Mouse (Mus musculus) thymus, postnatal 36 days (tissue): ENCODE data around the gene Hras.

Source experiments
- DNase-seq, 2 experiments: peaks; one replicate each; pipeline ENCODE4 v3.0.0; 2022; ENCODE audit warnings: mixed read lengths in 2 of 2

Hras gene

DNA sequence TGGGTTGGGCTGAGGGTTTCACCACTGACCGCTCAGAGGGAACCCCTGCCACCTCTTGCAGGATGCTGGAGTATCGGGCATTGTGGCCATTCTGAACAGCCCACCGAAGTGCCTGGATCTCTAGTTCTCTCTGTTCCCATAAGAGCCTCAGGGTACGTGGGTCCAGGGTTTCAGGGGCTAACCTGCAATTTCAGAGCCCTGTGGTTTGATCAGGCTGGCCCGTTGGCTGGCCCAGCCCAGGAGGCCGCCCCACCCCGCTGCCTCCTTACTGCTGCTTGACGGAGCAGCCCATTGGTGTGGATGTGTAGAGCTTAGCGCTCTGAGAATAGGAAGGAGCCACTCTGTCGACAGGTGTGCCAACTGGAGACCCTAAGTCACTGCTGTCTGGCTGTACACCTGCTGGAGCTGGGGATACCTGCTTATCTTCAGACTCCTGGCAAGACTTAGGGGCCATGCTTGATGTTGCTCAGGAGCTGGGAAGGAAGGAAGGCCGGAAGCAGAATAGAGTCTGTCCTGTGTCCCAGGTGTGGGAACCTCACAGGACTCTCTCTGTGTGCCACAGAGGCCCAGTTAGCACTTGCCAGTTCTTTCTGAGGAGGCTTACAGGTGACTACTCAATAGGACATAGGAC, 19.9 kb upstream of the Hras start, which contains the start of gene Lmntd2:
Lmntd2 (minus strand) TSS at position 476 of the 631 bp plus-strand sequence.
- no peak for DNase-seq

DNA sequence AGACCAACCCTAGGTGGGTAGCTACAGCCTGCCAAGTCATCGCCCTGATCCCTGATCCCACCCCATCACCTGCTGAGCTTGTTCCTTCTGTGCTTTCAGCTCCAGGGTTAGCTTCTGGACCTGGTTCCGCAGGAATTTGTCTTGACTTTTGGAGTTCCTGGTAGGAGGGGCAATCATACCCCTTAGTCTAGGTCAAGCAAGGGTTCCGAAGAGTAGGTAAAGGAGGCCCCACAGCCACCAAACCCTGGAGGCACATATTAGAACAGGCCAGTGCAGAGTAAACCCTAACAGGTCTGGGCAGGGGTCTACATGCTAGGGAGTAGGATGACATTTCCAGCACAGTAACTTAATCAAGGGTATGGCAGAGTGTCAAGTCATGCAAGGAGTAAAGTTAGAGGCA, 19.3 kb upstream of the Hras start:
- no peak for DNase-seq

DNA sequence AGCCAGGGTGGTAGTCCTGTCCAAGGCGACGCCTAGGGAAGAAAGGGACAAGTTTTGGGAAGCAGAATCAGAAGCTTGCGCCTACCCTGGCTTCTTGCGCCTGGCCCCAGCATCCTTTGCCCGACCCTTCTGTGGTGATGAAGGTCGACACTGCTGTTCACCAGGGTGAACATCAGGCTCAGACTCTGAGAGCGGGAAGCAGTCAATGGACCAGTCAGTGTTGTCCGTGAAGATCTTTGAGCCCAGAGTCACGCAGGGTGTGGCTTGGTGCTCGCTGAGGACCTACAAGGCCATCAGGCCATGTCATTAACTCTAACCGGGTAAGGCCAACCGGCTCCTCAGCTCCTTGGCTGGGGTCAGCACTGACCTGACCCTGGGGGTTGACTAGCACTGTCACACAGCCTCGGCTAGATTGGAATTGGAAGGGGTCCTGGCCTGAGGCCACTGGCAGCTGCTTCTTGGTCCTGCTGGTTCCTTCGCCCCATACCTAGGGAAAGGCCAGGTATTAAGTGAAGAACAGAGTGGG, 16.9 kb upstream of the Hras start:
- DNase-seq, result no peak

DNA sequence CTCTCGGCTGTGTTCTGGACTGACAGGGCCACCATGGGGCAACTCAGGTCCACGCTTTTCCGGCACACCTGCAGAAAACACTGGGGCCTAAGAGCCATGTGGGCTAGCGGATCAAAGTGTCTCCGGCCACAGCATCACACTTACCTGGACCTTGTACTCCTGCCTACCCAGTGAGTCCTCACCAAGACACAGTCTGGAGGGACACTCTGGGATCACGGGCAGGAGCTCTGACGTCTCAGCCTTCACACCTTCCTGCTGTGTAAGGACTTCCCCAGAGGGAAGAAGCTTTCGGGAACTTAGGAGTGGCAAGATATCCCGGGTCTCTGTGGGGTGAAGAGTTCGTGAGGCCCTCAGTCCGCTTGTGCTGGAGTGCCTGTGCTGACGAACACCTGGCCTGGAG, 16.3 kb upstream of the Hras start:
- no peak for DNase-seq

DNA sequence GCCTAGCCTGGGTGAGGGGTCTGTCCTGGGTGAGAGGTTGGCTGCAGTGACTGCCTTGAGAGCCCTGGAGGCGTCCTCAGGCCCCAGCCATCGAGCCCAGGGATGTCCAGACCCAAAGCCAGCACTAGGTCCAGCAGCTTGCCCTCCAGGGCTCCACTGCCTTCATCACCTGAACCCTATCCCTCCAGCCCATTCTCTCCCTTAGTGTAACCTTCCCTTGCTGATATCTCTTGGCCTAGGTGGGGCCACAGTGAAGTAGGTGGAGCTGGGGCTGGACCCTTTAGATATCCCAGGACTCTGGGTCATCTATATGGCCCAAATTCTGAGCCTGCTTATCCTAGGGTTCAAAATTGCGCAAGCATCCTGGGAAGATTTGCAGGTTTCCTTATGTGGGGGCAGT, 15.7 kb upstream of the Hras start:
- DNase-seq, result no peak

DNA sequence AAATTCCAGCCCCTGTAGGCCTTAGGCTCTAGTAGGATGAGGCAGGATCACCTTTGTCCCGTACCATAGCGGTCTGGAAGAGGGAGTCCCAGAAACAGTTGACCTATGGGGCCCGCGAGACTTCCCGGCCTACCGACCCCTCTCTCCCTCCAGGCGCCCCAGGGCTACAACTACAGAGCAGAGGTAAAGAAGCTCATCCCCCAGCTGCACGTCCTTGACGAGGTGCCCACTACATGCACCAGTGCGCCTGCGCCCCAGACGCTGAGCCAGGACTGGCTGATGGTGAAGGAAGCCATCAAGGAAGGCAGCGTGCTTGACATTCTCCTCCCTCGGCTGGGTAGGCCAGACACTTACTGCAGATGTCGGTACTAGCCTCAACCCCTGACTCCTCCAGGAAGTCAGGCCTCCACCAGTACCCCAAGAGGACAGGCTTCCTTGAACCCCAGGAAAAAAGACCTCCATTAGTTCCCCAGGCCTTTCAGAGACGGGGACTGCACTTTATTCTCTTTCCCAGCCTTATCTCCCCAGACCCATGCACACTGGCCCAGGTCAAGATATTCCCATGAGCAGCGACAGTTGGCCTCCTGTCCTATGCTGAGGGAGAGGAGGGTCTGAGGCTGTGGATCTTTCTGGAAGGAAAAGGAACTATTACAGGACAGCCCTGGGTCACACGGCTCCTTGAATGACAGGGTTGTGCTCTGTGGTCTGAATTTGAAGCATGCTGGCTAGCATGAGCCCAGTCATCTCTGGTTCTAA, 12.6 kb upstream of the Hras start:
- no peak for DNase-seq

DNA sequence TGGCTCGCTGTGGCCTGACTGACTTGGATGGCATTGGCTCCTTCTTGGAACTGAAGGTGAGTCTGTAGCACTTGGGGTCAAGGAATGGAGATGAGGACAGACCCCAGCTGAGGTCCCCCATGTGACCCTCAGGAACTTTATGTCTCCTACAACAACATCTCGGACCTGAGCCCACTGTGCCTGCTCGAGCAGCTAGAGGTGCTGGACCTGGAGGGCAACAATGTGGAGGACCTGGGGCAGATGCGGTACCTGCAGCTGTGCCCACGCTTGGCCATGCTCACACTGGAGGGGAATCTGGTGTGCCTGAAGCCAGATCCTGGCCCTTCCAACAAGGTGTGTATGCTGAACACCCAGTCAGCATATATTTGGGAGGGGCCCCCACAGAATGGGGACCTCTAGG, 11.7 kb upstream of the Hras start:
- DNase-seq, result no peak

DNA sequence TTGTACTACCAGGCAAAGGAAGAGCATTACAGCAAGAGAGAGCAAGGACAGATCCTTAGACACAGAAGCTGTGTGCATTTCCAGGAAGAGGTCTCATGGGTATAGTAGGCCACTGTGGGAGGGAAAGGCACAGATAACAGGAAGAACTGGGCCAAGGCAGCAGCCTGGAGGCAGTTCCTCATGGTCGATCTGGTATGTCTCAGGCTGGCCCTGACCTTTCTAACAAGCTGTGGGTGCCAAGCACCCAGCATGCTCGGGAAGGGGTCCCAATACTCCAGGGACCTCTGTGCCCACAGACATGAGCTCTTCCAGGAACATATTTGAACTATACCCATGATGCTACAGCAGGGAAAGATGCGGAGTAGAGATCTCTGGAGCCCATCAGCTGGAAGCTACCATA, 10.7 kb upstream of the Hras start:
- no peak for DNase-seq

DNA sequence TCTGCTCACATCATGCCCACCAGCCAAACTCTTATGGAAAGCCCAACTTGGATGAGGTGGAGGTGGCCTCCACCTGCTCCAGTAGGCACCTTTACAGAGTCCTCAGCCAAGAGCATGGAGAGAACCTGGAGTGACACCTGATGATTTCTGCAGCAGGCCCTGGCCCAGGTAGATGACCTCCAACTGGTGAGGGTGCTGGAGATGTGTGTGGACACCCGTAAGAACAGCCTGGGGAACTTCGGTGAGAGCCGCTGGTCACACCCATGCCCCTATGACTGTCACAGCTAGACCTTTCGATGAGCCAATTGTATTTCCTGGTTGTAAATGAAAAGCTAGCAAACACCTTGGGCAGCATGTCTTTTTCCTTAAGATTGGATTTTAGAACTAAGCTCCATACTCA, 4.3 kb upstream of the Hras start:
- DNase-seq, result no peak

DNA sequence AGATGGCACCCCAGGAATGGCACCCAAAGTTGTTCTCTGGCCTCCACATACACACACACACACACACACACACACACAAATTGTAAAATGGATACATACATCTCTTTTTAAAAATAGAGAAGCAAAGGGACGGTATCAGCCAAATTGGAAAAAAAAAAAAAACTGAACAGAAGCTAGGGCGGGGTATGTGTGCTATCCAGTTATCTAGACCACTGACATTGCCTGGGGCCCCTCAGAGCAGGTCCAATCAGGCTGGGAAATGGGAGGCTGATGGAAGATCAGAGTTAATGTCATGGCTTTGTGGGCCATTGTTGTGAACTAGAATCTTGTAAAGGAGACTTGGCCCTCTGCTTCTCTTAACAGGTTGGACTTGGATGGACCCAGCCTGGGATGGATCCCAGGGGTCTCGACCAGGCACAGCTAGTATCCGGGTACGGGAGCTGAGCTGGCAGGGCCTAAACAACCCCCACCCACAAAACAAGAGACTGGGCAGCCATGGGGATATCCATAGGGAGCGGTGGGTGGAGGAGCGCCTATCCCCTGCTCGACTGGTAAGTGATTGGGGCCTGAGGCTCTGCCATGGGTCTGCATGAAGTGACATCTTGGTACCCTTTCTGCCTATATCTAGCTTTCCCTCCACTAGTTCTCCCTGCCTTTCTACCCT, 2.9 kb upstream of the Hras start:
- DNase-seq, result no peak

DNA sequence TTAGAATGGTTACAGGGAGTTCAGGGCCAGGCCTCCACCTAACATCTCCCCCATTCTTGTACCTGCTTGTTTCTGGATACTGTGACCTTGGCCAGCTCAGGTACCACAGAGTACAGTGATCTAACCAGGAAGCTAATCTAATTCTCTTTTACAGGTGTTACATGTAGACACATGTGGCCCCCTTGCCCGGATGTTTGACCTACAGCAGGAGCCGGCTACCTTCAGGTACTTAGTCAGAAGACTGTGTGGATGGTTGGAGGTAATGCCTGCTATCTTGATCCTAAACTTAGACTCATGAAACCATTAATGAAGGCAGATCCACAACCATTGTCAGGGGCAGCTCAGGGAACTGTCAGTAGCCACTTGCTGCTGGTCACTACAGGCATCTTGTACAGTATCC, 1.9 kb upstream of the Hras start:
- DNase-seq, result no peak

DNA sequence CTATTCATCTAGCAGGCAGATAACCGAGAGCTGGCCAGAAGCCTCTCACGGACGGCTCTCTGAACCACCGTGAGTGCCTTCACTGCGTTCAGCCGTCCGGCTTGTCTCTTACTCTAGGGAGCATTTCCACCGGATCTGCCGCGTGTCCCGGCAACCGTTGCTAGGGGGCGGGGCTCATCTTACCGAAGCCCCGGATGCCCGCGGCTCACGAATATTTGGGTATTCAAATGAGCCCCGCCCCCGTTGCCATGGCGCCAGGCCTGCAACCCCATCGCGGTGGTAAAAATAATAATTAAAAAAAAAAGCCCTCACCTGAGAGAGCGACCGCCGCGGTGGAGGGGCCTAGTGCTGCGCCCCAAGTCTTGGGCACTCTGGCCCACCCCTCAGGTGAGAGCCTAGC, 1.0 kb upstream of the Hras start:
- peak; percentile 90 to 93 for DNase-seq

DNA sequence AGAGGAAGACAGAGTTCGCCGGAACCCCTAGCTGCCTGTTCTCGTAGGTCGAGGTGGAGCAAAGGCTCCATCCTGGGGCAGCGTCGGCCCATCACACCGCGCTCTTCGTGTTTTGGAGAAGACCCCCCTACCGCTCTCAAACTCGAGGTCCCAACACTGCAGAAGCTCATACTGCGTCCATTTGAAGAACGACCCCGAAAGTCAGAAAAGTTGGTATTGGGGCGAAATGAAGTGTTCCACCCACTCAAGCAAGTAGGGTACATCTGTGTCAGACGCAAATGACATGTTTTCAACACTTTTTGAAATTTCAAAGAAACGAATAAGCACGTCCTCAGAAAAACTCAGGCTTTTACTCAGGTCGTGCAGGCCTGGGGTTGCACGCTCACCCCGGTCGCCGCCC, 604 bp upstream of the Hras start:
- no peak for DNase-seq

DNA sequence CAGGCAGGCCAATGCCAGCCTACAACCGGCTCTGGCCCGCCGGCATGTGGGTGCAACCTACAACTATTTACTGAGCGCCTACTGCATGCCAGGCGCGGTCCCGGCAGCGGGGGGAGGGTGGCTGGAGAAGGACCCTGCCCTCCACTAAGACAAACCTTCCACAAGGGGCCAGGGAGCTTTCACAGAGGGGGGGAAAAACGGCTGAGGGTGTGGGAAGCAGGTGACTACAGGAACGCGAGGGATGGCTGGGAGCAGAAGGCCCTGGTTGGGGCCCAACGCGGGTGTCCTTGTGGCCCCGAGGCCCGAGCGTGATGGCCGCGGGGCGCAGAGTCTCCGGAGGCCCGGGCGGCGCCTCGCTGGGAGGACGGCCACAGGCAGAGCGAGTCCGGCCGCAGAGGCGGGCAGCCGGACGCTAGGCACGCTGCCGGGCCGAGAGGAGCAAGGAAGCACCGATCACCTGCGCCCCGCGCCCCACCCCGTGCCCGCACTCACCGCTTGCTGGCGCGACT, 403 bp downstream of the Hras start:
- DNase-seq, result peak; percentile 43 to 65

DNA sequence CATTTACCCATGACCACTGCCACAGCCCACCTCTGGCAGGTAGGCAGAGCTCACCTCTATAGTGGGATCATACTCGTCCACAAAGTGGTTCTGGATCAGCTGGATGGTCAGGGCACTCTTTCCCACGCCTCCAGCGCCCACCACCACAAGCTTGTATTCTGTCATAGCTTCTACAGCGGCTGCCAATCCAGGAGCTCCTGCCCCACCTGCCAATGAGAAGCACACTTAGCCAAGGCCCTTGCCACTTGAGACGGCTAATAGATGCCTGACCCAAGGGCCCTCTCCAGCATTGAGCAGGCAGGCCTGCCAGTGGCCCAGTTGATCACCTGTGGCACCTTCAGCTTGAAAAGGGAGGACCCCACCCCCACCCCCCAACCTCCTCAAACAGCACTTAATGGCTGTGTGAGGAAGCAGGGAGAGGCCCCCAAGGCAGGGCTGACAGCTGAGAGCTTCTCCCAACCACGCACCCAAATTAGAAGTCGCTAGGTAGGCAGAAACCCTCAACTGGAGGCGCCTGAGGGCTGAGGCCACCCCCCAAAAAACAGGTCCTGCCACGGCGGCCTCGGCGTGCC, 943 bp downstream of the Hras start:
- no peak for DNase-seq

DNA sequence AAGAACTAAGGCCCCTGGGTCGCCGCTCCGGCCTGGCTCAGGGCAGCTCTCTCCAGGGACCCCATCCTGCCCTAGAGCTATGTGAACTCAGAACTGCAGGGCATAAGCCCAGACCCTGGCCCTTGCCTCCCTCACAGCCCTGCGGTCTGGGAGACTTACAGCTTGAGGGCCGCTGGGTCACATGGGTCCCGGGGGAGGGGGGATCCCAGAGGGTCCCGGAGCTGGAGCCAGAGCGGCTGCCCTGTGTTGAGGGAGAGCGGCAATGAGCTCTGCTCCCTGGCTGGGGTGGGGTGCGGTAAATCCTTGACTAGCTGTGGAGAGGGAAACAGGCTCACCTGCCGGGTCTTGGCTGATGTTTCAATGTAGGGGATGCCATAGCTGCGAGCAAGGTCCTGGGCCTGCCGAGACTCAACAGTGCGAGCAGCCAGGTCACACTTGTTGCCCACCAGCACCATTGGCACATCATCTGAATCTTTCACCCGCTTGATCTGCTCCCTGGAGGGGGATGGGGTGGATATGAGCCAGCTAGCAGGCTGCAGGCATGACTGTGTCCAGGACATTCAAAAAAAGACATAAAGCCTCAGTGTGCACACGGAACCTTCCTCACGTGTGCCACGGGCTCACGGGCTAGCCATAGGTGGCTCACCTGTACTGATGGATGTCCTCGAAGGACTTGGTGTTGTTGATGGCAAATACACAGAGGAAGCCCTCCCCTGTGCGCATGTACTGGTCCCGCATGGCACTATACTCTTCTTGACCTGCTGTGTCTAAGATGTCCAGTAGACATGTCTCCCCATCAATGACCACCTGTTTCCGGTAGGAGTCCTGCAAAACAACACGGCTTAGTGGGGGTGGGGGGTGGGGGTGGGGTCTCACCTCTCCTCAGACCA, 1.8 kb downstream of the Hras start:
- DNase-seq, result no peak

DNA sequence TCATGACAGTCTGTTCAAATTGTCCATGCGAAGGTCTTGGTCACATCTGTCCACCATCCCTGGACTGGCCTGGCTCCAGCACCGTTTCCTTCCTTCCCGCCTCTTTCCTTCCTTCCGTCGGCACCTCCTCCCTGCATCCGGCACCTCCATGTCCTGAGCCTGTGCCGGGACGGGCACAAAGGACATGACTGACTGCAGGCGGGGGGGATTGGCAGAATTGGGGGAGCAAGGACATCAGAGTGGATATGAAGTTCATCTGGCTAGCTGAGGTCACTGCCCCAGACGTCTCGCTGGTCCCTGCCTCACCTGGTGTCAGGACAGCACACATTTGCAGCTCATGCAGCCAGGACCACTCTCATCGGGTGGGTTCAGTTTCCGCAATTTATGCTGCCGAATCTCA, 2.8 kb downstream of the Hras start:
- DNase-seq, result no peak

DNA sequence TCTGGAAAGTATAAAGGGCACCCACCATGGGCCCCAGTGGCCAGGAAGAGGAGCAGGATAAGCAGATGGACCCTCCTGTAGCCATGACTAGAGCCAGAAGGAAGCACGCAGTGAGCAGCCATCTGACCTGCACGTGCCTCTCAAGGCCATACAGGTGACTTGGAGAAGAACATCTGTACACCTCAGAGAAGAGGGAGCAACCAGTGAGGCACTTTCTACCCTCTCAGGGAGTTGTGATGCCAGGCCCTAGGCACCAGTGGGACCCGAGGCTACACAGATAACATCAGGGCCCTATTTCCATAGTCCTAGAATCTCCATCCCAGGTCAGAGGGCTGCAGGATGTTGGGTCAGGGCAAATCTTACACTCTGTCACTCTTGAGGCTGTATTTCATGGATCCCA, 3.6 kb downstream of the Hras start:
- DNase-seq, result no peak

DNA sequence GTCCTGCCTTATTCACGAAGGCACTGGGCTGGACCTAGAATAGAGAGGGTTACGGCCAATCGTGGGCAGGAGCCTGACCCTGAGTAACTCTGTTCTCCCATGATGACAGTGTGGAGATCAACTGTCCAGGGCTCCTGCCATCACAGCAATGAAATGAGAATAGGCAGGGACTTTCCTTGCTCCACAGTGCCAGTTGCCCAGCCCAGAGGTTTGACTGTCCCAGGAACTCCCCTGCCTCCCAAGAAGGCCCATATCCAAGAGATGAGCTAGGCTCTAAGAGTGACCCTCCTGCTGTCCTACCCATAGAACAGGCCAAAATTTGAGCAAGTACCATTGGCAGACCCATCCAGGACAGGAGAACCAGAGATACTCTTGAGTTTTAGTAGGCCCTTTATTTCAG, 5.1 kb downstream of the Hras start:
- no peak for DNase-seq

DNA sequence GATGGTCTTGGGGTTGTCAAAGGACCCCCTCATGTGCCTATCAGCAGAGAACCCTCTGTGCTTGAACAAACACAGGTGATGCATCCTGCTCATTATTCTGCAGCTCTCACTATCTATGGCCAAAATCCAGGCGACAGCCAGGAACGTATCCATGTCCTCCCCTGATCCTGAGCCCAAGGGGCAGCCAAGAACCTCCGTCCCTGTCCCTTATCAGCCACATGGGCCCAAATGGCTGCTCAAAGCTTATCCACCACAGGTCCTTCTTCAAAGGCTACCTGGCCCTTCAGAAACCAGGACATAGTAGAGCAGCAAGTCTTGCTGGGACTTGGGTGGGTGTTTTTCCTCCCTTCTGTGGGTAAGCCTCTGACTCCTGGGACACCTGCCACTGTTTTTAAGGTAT, 5.6 kb downstream of the Hras start:
- no peak for DNase-seq

DNA sequence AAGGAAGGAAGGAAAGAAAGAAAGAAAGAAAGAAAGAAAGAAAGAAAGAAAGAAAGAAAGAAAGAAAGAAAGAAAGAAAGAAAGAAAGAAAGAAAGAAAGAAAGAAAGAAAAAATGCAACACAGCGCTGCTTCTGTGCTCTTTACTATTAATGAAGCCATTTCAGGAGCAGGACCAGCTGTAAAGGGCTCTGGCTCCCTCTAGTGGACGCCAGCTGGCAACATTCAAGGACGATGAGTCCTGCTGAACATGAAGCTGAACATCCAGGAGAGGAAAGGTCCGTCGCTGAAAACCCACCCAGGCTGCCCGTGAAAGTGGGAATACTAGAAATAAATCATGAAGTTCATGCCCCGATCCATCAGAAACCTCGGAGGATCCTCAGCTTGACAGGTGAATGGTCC, 17.6 kb downstream of the Hras start:
- peak; percentile 79 to 81 for DNase-seq

DNA sequence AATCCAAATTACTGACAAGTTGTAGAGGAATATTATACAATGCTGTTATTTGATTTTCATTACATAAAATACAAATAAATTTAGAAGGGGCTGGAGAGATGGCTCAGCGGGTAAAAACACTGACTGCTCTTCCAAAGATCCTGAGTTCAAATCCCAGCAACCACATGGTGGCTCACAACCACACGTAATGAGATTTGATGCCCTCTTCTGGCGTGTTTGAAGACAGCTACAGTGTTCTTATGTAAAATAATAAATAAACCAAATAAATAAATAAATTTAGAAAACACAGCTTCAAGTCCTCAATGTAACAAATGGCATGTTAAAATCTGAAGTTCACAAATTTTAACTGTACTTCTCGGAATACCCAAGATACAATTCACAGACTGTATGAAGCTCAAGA, 18.7 kb downstream of the Hras start:
- no peak for DNase-seq
